Mouse (Mus musculus) heart, adult 2 months (tissue): ENCODE data around the gene Krtap22-2. TPM values are rescaled to one million over a fixed set of nuclear protein-coding genes. Genes with fewer than 3 reads are reported as not detected.
"Not testable (repeated sequence)": the region's sequence is repeated elsewhere in the genome, so short reads cannot be mapped to it uniquely, and the experiment has no call there.

Source experiments
- DNase-seq, 2 experiments: peaks; one replicate each; pipeline ENCODE4 v3.0.0; 2021
- H3K27ac ChIP-seq: fragments of 200-600 bp; 2 replicates; pipeline ENCODE4 v1.8.1; 2022
- H3K27me3 ChIP-seq: fragments of 200-500 bp; 2 replicates; pipeline ENCODE4 v1.6.1; 2012; ENCODE audit warnings: mild to moderate bottlenecking, low read length, inconsistent platforms, mixed read lengths; ENCODE audit not compliant: control insufficient read depth, insufficient read depth
- H3K36me3 ChIP-seq: fragments of 200-500 bp; 2 replicates; pipeline ENCODE4 v1.6.1; 2012; ENCODE audit warnings: low read length, inconsistent platforms; ENCODE audit not compliant: control insufficient read depth, insufficient read depth
- H3K4me1 ChIP-seq: fragments of 200-500 bp; 2 replicates; pipeline ENCODE4 v1.6.1; 2011; ENCODE audit warnings: low read length; ENCODE audit not compliant: control insufficient read depth, insufficient read depth
- H3K4me3 ChIP-seq: fragments of 200-600 bp; 2 replicates; pipeline ENCODE4 v1.8.1; 2022
- H3K79me2 ChIP-seq: fragments of 200-500 bp; replicated peaks from 2 replicates; pipeline ENCODE4 v1.6.1; 2012; ENCODE audit warnings: mild to moderate bottlenecking, inconsistent platforms, low read length, moderate library complexity, mixed read lengths; ENCODE audit not compliant: control insufficient read depth, insufficient read depth
- H3K9ac ChIP-seq: fragments of 200-500 bp; 2 replicates; pipeline ENCODE4 v1.6.1; 2012; ENCODE audit warnings: low read depth, mild to moderate bottlenecking, control low read depth, inconsistent platforms, low read length, mixed read lengths
- CTCF ChIP-seq: fragments of 200-600 bp; IDR thresholded peaks from 2 replicates; pipeline ENCODE4 v1.8.1; 2022; ENCODE audit warnings: antibody characterized with exemption, mild to moderate bottlenecking, moderate library complexity
- EP300 ChIP-seq: fragments of 200-500 bp; IDR thresholded peaks from 2 replicates; pipeline ENCODE4 v1.6.1; 2011; ENCODE audit warnings: low read depth, low read length, control low read depth; ENCODE audit not compliant: insufficient read depth
- POLR2A ChIP-seq: fragments of 200-500 bp; IDR thresholded peaks from 2 replicates; pipeline ENCODE4 v1.6.1; 2011; ENCODE audit warnings: mild to moderate bottlenecking, low read depth, low read length, control low read depth; ENCODE audit not compliant: insufficient read depth
- WGBS: fragments of 180-500 bp; shearing (Covaris S2); methylation state at CpG from one replicate; pipeline ENCODE4 v1.1.7; 2018; 5-methylcytosine and 5-hydroxymethylcytosine counted together
- intact Hi-C: fragments of 180-260 bp; cut with DNase I; formaldehyde crosslinking; loops from one replicate; pipeline ENCODE4 v1.15.1; 2025
- long read RNA-seq: library from polyadenylated mRNA; stranded (forward); transcript quantifications from one replicate; pipeline ENCODE4 v2.0.0, GENCODE M21; 2021
- polyA plus RNA-seq: library from polyadenylated mRNA; depleted of rRNA; stranded (reverse); fragments of >200 nt; gene quantifications from 2 replicates; pipeline ENCODE4 v1.2.3, GENCODE M21; 2012; rRNA removed
- total RNA-seq, 2 experiments: library from RNA; stranded (reverse); gene quantifications; 2 replicates each; pipeline ENCODE4 v1.2.3; 2021

Gene Krtap22-2
- total RNA-seq: not detected
- not detected in 2 replicates for polyA plus RNA-seq
- long read RNA-seq: 0 reads

DNA sequence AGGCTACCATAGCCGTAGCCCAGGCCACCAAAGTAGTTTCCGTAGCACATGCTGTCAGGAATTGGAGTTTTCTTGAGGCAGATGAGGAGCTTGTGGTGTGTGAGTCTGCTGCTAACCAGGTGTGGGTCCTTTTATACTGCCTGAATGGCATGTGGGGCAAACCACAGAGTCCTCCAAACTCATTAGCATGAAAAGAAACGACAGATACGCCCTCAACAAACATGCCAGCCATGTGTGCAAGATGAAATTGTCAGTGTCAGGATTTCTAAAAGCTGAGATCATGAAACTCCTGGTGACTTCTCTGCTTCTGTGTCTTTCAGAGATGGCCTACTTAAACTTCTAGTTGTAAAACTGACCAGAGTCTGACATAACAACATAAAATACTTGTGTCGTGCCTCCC is at the start of gene Krtap22-2:
Krtap22-2 (minus strand) TSS at position 101 of the 400 bp plus-strand sequence.
- Histone ChIP-seq H3K27ac (no peak within 1 kb of the TSS), H3K9ac (no peak within 1 kb of the TSS), H3K4me1 (no peaks in the 10 kb centered on the region), H3K4me3 (no peak within 1 kb of the TSS), H3K27me3 (0 out of 2 replicates have a peak, but pooled peaks cover 2% of the 10 kb centered on the region), H3K79me2 (no peaks in the 10 kb centered on the region), H3K36me3 (no peaks in the 10 kb centered on the region)
- no peak for DNase-seq
- intact Hi-C loops: no loop called here
- WGBS: 72% methylated on average over 5 of the region's 5 CpGs
- TF ChIP-seq POLR2A: no peak
- TF ChIP-seq EP300: no peak
- TF ChIP-seq CTCF: no peak

DNA sequence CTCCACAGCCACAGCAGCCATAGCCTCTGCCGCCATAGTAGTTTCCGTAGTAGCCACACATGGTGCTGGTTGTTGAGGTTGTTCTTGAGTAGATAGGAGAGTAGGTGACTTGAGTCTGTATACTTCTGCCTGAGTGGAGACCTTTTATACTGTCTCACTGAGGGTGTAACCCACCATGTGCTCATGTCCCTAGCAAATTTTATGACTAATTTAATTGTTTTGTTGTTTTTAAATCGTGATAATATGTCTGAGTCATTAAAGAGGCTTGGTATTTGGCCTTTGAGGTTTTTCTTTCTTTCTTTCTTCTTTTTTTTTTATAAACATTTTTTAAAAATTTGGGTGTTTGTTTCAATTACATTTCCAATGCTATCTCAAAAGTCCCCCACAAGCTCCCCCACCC is 37.2 kb upstream of the Krtap22-2 start, which contains the start of gene Krtap6-5:
Krtap6-5 (minus strand) TSS at position 101 of the 400 bp plus-strand sequence.
- no peak for TF ChIP-seq CTCF
- TF ChIP-seq POLR2A: no peak
- TF ChIP-seq EP300: no peak
- WGBS: 67% methylated on average over 3 of the region's 3 CpGs
- intact Hi-C loops: no loop called here
- H3K27ac ChIP-seq: no peak within 1 kb of the TSS
- no peaks in the 10 kb centered on the region for H3K27me3 ChIP-seq
- H3K79me2 ChIP-seq: no peaks in the 10 kb centered on the region
- no peak within 1 kb of the TSS for H3K4me3 ChIP-seq
- no peaks in the 10 kb centered on the region for H3K36me3 ChIP-seq
- DNase-seq: no peak
- H3K4me1 ChIP-seq: no peaks in the 10 kb centered on the region
- no peak within 1 kb of the TSS for H3K9ac ChIP-seq

DNA sequence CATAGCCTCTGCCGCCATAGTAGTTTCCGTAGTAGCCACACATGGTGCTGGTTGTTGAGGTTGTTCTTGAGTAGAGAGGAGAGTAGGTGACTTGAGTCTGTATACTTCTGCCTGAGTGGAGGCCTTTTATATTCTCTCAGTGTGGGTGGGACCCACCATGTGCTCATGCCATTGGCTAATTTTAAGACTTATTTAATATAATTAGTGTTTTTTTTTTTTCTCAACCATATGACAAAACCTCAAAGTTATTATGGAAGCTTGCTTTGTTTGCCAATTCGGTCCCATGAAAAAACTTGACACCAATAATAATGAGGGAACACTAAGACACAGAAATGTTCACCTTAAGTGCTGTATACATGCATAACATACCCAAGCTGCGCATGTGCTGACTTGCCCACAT is 30.8 kb upstream of the Krtap22-2 start, which contains the start of gene Gm10228:
Gm10228 (minus strand) TSS at position 101 of the 400 bp plus-strand sequence.
- intact Hi-C loops: not testable (repeated sequence)

GRCm38 (mm10) chr16:89031399-89031798 is 20.8 kb upstream of the Krtap22-2 start, which contains the start of gene Krtap6-1:
Krtap6-1 (plus strand) TSS chr16:89031699.
- WGBS: 80% methylated on average over 3 of the region's 3 CpGs
- H3K27me3 ChIP-seq, H3K4me3 ChIP-seq, H3K79me2 ChIP-seq, H3K4me1 ChIP-seq, H3K27ac ChIP-seq, DNase-seq, H3K9ac ChIP-seq, H3K36me3 ChIP-seq, intact Hi-C loops: not testable (repeated sequence)

More for the DNA sequence above, 30.8 kb upstream of the Krtap22-2 start, which contains the start of gene Gm10228:
- H3K79me2 ChIP-seq, H3K4me1 ChIP-seq, DNase-seq, H3K4me3 ChIP-seq, H3K36me3 ChIP-seq, H3K27me3 ChIP-seq, H3K27ac ChIP-seq, H3K9ac ChIP-seq: not testable (repeated sequence)
- WGBS: 84% methylated on average over 2 of the region's 4 CpGs

GRCm38 (mm10) chr16:89014984-89015383 is 4.4 kb upstream of the Krtap22-2 start, which contains the start of gene Gm10229:
Gm10229 (plus strand) TSS chr16:89015284.
- H3K4me1 ChIP-seq, intact Hi-C loops, H3K4me3 ChIP-seq, H3K79me2 ChIP-seq, H3K27ac ChIP-seq, H3K27me3 ChIP-seq, DNase-seq, H3K9ac ChIP-seq, H3K36me3 ChIP-seq: not testable (repeated sequence)
- WGBS: 71% methylated on average over 3 of the region's 3 CpGs

GRCm38 (mm10) chr16:89013973-89014372 is 3.4 kb upstream of the Krtap22-2 start:
- Histone ChIP-seq H3K36me3 (no peaks in the 10 kb centered on the region), H3K4me3 (no peak overlapping the region), H3K27me3 (0 out of 2 replicates have a peak, but pooled peaks cover 2% of the 10 kb centered on the region), H3K4me1 (no peaks in the 10 kb centered on the region), H3K9ac (no peak overlapping the region), H3K27ac (no peak overlapping the region), H3K79me2 (no peaks in the 10 kb centered on the region)
- DNase-seq: no peak
- 92% methylated on average over 3 of the region's 3 CpGs for WGBS
- intact Hi-C loops: no loop called here
- no peak for TF ChIP-seq CTCF
- TF ChIP-seq EP300: no peak
- TF ChIP-seq POLR2A: no peak

DNA sequence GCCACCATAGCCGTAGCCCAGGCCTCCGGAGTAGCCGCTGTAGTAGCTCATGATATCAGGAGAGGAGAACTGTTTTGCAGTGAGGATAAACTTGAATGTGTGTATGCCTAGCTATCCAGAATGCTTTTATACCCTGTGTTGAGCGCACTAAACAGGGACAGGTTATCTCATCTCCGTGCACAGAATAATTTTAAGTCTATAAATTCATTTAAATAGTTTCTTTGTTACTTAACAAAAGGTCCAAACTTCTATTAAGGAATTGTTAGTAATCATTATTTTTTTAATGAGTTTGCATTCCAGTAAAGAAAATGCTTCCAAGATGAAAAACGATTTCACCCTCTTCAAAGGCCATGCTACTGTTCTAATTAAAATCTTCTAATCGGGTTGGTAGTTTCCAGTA is 47.8 kb downstream of the Krtap22-2 start, which contains the start of gene Krtap16-3:
Krtap16-3 (minus strand) TSS at position 101 of the 400 bp plus-strand sequence.
- no peaks in the 10 kb centered on the region for H3K36me3 ChIP-seq
- no peak for DNase-seq
- H3K27ac ChIP-seq: no peak within 1 kb of the TSS
- no peaks in the 10 kb centered on the region for H3K79me2 ChIP-seq
- H3K4me3 ChIP-seq: no peak within 1 kb of the TSS
- intact Hi-C loops: no loop called here
- no peak within 1 kb of the TSS for H3K9ac ChIP-seq
- WGBS: 83% methylated on average over 7 of the region's 7 CpGs
- no peaks in the 10 kb centered on the region for H3K4me1 ChIP-seq
- no peaks in the 10 kb centered on the region for H3K27me3 ChIP-seq
- TF ChIP-seq EP300: no peak
- no peak for TF ChIP-seq POLR2A
- TF ChIP-seq CTCF: no peak

Other genes starting within 250 kb of the Krtap22-2 start
- not detected for gene 2310057N15Rik, start 236.6 kb downstream of the Krtap22-2 start, total RNA-seq
- not detected in 2 replicates for gene 2310057N15Rik, start 236.6 kb downstream of the Krtap22-2 start, polyA plus RNA-seq
- gene Gm5965, start 232.9 kb downstream of the Krtap22-2 start, total RNA-seq: not detected
- not detected in 2 replicates for gene Gm5965, start 232.9 kb downstream of the Krtap22-2 start, polyA plus RNA-seq
- not detected for gene Gm20741, start 198.5 kb downstream of the Krtap22-2 start, total RNA-seq
- not detected in 2 replicates for gene Gm20741, start 198.5 kb downstream of the Krtap22-2 start, polyA plus RNA-seq
- gene Krtap15, start 190.5 kb downstream of the Krtap22-2 start, total RNA-seq: not detected
- gene Krtap15, start 190.5 kb downstream of the Krtap22-2 start, polyA plus RNA-seq: not detected in 2 replicates
- gene Krtap14, start 184.6 kb downstream of the Krtap22-2 start, total RNA-seq: not detected
- gene Krtap14, start 184.6 kb downstream of the Krtap22-2 start, polyA plus RNA-seq: not detected in 2 replicates
- gene Krtap19-1, start 141.3 kb downstream of the Krtap22-2 start, total RNA-seq: not detected
- not detected in 2 replicates for gene Krtap19-1, start 141.3 kb downstream of the Krtap22-2 start, polyA plus RNA-seq
- gene Krtap19-2, start 136.5 kb downstream of the Krtap22-2 start, total RNA-seq: not detected
- gene Krtap19-2, start 136.5 kb downstream of the Krtap22-2 start, polyA plus RNA-seq: not detected in 2 replicates
- gene Krtap19-3, start 132.7 kb downstream of the Krtap22-2 start, total RNA-seq: not detected
- not detected in 2 replicates for gene Krtap19-3, start 132.7 kb downstream of the Krtap22-2 start, polyA plus RNA-seq
- gene Krtap19-4, start 125.7 kb downstream of the Krtap22-2 start, total RNA-seq: not detected
- not detected in 2 replicates for gene Krtap19-4, start 125.7 kb downstream of the Krtap22-2 start, polyA plus RNA-seq
- not detected for gene Krtap19-5, start 114.3 kb downstream of the Krtap22-2 start, total RNA-seq
- not detected in 2 replicates for gene Krtap19-5, start 114.3 kb downstream of the Krtap22-2 start, polyA plus RNA-seq
- not detected for gene Krtap19-9b, start 78.5 kb downstream of the Krtap22-2 start, total RNA-seq
- not detected in 2 replicates for gene Krtap19-9b, start 78.5 kb downstream of the Krtap22-2 start, polyA plus RNA-seq
- gene Krtap16-3, start 47.9 kb downstream of the Krtap22-2 start, total RNA-seq: not detected
- not detected in 2 replicates for gene Krtap16-3, start 47.9 kb downstream of the Krtap22-2 start, polyA plus RNA-seq
- gene Gm10229, start 4.5 kb upstream of the Krtap22-2 start, total RNA-seq: not detected
- gene Gm10229, start 4.5 kb upstream of the Krtap22-2 start, polyA plus RNA-seq: not detected in 2 replicates
- not detected for gene Krtap6-1, start 20.9 kb upstream of the Krtap22-2 start, total RNA-seq
- gene Krtap6-1, start 20.9 kb upstream of the Krtap22-2 start, polyA plus RNA-seq: not detected in 2 replicates
- not detected for gene Gm10228, start 30.7 kb upstream of the Krtap22-2 start, total RNA-seq
- gene Gm10228, start 30.7 kb upstream of the Krtap22-2 start, polyA plus RNA-seq: not detected in 2 replicates
- gene Krtap6-5, start 37.1 kb upstream of the Krtap22-2 start, total RNA-seq: not detected
- not detected in 2 replicates for gene Krtap6-5, start 37.1 kb upstream of the Krtap22-2 start, polyA plus RNA-seq
- not detected for gene 1110025L11Rik, start 53.2 kb upstream of the Krtap22-2 start, total RNA-seq
- gene 1110025L11Rik, start 53.2 kb upstream of the Krtap22-2 start, polyA plus RNA-seq: not detected in 2 replicates
- gene Krtap6-3, start 73.3 kb upstream of the Krtap22-2 start, total RNA-seq: not detected
- gene Krtap6-3, start 73.3 kb upstream of the Krtap22-2 start, polyA plus RNA-seq: not detected in 2 replicates
- not detected for gene Gm6358, start 130.1 kb upstream of the Krtap22-2 start, total RNA-seq
- not detected in 2 replicates for gene Gm6358, start 130.1 kb upstream of the Krtap22-2 start, polyA plus RNA-seq
- not detected for gene Gm10061, start 140.3 kb upstream of the Krtap22-2 start, total RNA-seq
- gene Gm10061, start 140.3 kb upstream of the Krtap22-2 start, polyA plus RNA-seq: not detected in 2 replicates
- gene Gm9789, start 147.2 kb upstream of the Krtap22-2 start, total RNA-seq: not detected
- gene Gm9789, start 147.2 kb upstream of the Krtap22-2 start, polyA plus RNA-seq: not detected in 2 replicates
- not detected for gene Gm7735, start 158.7 kb upstream of the Krtap22-2 start, total RNA-seq
- gene Gm7735, start 158.7 kb upstream of the Krtap22-2 start, polyA plus RNA-seq: not detected in 2 replicates
- not detected for gene 1110057P08Rik, start 164.0 kb upstream of the Krtap22-2 start, total RNA-seq
- gene 1110057P08Rik, start 164.0 kb upstream of the Krtap22-2 start, polyA plus RNA-seq: not detected in 2 replicates
- not detected for gene Krtap20-2, start 195.1 kb upstream of the Krtap22-2 start, total RNA-seq
- gene Krtap20-2, start 195.1 kb upstream of the Krtap22-2 start, polyA plus RNA-seq: not detected in 2 replicates